Mouse (Mus musculus) gastrocnemius, postnatal 25 days (tissue): Measurements from ENCODE around the gene Pm20d1. TPM values are rescaled to one million over a fixed set of nuclear protein-coding genes. Genes with fewer than 3 reads are reported as not detected.
A peak's percentile ranks its signal among the peaks of the same experiment; 100 is the strongest.
"Not testable (repeated sequence)": the region's sequence is repeated elsewhere in the genome, so short reads cannot be mapped to it uniquely, and the experiment has no call there.

Experiments
- DNase-seq: peaks from one replicate; pipeline ENCODE4 v3.0.0; 2022
- total RNA-seq, 2 experiments: library from RNA; stranded (reverse); gene quantifications; 1 replicate in 1 of 2; 2 replicates in 1 of 2; pipeline ENCODE4 v1.2.3; 2021

The Pm20d1 gene
- total RNA-seq, 2 experiments from 2014 or later, result 0.82 to 1.3 TPM

DNA sequence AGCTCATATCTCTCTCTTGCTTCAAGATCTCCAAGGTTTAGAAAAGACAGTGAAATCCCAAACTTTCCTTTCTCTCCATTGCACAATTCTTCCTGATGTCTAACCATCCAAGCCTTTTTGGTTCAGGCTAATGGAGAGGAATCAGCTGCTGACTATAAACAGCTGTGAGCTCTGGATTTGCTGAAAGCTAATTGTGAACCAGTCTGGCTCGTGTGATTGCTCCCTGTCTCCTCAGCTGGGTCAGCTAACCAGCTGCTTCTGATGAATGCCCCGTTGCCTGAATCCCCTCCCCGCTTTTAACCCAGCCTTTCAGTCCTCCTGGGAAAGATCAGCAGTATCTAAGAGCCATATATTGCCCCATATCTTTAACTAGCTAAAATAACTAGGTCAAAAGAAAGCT lies 2.6 kb upstream of the Pm20d1 start:
- DNase-seq, result no peak

DNA sequence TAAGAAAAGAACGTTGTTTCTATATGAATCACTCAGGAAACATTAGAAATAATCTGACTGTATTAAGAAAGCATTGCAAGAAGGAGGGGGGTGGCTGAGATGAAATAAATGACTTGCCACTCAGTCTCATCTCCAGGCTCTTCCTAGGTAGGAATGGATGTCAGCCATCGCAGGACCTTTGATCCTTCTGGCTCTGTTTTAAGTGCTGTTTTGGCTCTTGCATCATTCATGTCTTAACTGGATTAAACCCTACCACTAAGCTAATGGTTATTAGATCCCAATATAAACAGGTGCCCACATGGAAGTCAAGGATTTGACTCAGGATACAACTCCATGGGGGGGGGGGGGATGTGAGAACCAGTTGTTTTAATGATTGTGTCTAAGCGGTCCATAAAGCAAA lies 2.0 kb upstream of the Pm20d1 start:
- no peak for DNase-seq

DNA sequence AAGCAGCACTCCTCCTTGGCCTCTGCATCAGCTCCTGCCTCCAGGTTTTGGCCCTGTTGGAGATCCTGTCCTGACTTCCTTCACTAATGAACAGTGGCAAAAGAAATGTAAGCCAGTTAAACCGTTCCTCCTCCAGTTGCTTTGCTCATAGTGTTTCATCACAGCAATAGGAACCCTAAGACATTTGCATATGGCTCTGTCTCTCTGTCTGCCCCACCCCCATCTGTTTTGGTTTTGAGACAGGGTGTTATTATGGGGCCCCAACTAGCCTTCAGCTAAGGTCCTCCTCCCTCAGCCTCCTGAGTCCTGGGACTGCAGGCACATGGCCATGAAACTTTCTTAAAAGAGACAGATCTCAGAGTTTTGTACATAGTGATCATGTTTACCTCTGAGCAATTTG lies 2.8 kb downstream of the Pm20d1 start:
- DNase-seq, result no peak

DNA sequence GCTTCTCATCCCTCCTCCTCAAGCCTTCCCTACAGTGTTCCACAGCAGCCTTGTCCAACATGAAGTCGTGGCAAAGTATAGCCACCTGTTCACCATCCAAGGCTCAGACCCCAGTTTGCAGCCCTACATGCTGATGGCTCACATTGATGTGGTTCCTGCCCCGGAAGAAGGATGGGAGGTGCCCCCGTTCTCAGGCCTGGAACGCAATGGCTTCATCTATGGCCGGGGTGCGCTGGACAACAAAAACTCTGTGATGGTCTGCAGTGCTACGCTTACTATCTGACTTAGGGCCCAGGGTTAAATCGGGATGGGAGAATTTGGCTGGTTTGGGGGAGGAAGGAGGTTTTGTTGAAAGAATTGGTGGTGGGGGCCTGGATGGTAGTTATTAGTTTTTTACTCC lies 3.9 kb downstream of the Pm20d1 start:
- DNase-seq, result no peak

DNA sequence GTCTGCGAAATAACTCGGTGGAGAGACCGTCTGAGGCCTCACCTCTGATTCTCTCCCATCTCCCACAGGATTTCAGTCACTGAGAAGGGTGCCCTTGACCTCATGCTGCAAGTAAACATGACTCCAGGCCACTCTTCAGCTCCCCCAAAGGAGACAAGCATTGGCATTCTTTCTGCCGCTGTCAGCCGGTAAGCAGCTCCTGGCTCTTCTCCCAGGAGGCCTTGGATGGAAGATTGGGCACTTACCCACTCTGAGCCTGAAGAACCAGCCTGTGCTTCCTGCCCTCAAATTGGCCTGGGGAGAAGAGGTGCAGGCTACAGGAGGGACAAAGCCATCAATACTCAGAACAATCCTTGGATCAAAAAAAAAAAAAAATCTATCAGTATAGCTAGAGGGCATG lies 5.5 kb downstream of the Pm20d1 start:
- DNase-seq, result peak; percentile 50

DNA sequence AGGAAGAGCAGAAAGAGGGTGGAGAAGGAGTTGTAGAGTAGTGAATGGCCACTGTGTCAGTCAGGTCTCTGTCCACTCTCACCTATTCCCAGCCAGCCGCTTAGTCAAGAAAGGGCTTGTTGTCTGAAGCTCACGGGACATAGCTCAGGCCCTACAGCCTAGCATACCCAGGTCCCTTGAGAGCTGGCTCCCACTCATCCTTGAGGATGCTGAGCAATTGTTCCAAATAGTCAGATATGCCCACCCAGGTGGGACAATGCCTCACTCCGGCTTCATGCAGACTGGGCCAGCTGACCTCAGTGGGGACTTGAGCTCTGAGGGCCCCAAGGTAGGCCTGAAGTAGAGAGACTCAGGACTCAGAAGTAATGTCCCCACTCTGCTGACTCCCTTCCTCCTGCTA lies 7.0 kb downstream of the Pm20d1 start:
- no peak for DNase-seq

DNA sequence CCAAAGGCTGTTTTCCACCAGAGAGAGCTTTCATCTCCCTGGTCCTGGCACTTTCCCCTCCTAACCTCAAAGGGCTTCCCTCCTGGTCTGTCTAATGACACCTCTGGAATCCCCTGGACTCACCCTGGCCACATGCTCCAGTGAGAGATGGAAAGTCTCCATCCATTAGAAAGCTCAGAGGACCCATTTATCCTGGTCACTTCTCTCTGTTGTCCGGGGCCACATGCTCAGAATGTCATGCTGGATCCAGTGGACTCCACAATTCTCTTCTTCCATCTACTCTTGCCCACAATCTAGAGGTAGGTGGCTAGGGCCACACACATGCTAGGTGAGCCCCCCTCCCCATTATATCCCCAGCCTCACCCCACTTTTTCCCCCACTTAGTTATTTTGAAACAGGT lies 11.8 kb downstream of the Pm20d1 start:
- DNase-seq, result no peak

DNA sequence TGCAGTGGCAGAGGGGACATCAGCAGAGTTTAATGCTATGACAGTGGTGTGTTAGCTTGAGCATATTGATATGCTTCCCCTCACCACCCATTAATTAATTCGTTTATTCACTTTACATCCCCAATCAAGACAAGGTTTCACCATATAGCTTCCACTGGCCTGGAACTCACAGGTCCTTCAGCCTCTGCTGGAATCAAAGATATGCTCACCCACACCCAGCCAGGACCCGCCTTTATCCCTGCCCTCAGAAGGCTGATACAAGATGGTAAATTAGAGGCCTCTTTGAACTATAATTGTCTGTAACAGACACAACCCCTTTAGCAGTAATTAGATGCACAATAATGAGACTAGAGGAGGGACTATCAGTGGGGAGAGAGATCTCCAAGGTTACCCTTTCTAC lies 12.5 kb downstream of the Pm20d1 start:
- no peak for DNase-seq

DNA sequence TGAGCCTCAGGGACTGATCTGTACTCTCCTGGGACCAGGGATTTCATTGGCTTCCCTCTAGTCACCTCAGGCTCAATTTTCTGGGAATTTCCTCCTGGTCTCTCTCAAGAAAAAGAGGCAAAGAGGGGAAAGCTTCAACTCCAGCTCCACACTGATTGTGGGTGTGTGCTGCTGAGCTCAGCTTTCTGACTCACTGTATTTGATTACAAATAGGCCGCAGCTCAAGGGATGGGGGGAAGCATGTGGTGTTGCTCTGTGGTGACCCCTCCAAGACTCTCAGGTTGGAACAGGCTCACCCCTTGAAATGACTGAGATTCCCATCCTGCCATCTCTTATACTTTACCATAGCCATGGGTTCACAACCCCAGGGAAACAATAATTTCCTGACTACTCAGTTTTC lies 14.2 kb downstream of the Pm20d1 start:
- DNase-seq, result no peak

DNA sequence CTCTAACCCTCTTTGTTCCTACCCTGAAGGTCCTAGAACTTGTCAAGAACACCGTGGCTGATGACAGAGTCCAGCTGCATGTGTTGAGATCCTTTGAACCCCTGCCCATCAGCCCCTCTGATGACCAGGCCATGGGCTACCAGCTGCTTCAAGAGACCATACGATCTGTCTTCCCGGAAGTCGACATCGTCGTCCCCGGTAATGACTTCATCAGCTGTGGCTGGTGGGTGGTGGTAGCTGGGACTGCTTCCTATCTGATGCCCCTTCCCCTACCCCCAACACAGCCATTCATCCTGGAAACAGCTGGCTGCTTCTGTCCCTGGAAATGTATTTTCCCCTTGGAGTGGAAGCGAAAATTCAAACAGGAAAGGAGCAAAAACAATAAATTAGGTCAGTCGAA lies 14.8 kb downstream of the Pm20d1 start:
- DNase-seq, result no peak

DNA sequence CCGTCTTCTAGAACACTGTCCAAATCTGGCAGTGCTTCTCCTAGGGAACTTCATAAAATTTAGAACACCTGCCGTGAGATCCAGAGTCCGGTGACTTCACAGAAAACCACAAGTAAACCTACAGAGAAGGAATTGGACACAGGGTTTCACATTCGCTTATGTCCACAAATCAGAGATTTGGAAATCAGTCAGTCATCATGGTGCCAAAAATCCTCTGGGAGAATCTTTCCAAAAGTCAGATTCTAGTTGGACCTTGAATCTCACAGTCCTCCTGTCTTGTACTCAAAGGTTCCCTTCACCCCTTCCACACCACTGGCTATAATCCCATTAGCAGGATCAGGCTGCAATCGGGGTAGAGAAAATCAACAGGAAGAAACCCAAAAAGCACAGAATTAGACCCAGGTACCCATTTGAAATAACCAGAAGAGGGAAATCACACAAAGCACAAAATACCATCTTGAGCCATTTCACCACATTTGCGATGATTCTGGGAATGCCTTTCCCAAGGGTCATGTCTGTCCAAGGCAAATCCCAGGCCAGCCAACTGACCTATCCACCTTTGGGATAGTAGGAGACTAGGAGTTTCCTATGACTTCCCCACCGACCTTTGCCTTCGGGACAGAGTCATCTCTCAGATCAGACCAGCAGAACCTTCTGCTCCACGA lies 15.6 kb downstream of the Pm20d1 start:
- no peak for DNase-seq

DNA sequence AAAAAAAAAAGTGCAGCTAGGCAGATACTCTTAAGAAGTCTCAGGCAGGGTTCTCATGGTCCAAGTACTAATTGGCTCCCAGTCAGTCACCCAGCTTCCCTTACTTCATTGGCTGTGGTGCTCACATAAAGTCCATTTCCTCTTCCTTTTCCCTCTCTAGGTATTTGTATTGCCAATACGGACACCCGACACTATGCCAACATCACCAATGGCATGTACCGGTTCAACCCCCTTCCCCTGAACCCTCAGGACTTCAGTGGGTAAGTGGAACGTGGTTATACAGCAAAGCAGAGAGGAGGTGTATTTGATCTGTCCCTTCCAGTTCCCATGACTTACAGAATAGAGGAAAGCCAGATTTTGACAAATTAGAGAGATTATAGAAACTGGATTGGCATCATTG lies 16.6 kb downstream of the Pm20d1 start:
- no peak for DNase-seq

DNA sequence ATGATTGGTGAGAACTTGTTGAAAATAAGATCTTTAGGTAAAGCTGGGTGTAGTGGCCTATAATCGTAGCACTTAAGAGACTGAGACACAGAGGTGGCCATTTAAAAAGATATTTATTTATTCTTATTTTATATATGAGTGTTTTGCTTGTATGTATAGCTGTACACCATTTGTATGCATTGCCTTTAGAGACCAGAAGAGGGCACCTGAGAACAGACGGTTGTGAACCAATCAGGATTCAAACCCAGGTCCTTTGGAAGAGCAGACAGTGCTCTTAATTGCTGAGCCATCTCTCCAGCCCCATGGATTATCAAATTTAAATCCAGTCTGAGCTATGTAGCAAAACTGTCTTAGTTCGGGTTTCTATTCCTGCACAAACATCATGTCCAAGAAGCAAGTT lies 17.0 kb downstream of the Pm20d1 start:
- no peak for DNase-seq

DNA sequence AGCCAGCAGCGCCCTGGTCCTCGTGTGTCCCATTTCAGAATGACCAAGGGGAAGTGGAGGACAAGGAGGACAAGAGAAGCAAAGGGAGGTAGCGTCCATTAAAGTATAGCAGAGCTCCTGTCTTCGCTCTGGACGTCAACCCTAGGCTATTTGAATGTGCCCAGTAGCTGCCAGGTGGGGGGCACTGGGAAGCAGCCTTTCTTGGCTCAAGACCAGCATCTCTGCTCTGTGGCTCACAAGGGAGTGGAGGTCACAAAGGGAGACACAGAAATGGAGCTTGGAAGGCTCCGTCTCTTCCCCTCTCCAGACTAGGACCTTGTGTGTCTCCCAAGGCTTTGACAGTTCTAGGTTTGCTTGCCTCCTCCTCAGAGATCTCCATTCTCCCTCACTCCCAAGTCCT lies 19.7 kb downstream of the Pm20d1 start:
- DNase-seq, result no peak

DNA sequence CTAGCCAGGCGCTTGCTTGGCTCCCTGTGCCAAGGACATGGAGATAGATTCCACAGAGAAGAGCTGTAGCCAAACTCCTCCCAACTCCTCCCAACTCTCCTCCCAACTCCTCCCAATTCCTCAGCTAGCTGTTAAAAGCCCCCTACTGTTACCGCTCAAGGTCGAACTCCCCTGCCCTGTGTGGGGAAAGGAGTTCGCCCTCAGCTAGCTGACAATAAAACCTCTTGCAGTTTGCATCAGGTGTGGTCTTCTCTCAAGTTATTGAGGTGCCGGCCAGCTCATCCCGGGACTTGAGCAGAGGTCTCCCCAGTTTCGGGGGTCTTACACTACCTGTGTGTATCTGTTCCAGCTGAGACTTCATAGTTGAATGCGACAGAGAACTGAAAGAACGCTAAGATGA lies 23.2 kb downstream of the Pm20d1 start:
- DNase-seq, result not testable (repeated sequence)

DNA sequence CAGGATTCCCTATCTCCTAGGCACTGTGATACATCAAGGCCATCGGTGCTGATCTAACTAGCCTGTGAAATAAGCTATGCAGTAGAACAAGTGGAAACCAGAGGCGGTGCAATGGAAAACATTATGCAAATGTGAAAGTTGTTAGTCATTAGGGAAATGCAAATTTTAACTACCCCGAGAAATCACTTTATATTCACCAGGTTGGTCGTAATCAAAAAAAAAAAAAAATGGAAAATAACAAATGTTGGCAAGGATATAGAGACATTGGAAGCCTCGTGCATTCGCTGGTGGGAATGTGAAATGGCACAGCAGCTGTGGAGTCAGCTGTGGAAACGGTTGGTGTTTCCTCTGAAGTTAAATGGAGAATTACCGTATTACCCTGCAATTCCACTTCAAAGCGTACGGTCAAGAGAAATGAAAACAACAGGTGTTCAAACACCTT lies 23.7 kb downstream of the Pm20d1 start:
- no peak for DNase-seq

DNA sequence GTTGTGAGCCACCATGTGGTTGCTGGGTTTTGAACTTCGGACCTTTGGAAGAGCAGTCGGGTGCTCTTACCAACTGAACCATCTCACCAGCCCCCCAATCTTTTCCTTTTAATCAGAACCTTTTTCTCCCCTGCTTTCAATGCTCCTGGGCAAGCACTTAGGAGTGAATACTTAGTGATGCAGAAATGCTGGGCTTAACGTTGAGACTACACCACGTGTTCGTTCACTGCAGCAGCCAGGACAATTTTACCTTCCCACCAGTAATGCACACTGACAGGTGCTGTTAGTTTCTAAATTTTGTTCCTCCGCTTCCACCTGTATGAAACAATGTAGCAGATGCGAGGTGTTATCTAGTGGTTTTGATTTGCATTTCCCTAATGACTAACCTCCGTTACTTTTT lies 25.1 kb downstream of the Pm20d1 start:
- DNase-seq, result no peak

DNA sequence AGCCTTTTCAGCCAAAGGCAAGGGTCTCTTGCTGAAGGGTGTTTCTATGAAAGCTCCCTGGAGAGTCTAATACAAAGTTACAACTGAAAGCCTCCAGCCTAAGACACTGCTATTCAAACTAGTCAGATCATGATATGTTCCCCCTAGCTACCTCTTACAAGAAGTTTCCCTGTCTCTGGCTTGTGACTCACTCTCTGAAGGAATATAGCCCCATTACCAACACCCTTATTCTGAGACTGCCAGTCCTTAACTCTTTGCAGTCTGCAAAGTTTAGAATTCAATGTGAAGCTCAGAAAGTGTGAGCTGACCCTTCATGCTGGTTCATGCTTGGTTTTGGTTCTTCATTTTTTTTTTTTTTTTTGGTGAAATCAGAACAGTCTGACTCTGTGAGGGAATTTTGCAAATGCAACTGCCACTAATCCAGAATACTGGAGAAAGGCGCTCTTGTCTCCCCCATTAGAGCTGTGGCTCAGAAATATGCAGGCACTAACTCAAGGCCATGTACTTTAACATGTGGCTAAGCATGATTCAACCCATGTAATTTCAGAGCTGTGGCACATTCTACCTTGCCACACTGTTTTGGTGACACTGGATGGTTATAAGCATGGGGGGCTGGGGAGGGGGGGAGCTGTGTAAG lies 25.8 kb downstream of the Pm20d1 start:
- DNase-seq, result no peak

DNA sequence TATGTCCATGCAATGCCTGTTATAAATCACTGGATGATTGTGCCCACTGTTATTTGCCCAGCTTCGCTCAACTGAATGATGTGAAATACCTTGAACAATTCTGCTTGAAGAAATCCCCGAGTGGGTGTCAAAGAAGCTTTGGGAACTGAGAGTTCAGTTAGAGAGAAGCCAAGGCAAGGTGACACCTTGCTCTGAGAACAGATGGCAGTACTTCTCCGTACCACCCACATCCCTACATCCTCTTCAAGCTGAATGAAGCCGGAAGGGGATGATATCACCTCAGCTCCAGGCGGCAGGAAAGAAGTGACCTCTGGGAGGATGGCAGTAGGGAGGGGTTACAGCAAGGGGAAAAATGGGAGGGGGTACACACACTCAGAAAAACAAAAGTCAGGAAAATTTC lies 26.4 kb downstream of the Pm20d1 start:
- no peak for DNase-seq

DNA sequence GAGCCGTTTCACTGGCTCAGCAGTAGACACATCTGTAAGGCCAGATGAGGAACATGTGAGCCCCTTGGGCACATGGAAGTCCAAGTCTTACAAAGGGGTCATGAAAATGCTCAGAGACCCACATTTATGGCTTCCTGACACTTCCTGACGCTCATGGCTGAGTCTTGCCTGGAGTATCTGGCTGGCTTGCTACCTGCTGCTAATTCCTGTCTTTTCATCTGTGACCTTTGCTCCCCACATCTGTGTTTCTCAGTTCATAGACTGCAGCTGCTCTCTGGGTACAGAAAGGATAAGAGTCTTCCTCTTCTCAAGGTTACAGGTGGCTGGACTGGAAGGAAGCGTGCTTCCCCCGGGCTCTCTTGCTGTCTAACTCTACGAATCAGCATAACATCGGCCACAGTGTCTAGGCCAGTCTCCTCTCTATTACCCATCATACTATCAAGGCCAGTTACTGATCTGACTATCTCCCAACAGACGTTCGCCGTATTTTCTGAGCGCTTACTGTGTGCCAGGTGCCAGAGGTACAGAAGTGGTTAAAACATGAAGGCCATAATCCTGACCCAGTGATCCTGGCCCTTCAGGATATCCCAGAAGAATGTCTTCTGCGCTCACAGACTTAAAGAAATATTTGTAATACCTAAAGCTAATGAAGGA lies 27.5 kb downstream of the Pm20d1 start:
- no peak for DNase-seq

DNA sequence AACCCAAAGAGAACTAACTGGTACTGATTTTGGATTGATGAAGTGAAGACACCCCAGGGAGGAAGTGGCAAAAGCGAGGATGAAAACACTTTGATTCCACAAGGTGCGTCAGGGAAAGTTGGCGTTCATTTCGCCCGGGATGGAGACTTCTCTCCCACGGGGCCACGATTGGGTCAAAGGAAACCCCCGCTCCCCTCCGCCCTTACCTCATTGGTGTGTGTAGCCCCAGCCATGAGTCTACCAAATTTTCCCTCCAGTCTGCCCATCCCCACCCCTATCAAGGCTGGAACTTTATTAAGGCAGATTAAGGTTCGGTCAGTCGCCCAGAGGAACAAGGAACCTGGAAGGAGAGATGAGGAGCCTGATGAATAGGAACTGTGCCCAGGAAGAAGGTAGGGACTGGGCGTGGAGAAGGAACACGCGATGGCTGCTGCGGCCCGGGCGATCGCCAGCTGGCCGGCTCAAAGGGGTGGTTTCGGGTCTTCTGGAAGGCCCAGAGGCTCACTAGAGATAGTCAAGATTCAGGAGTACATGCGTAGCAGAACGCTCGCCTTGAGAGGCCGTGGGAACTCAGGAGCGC lies 30.1 kb downstream of the Pm20d1 start, which contains the start of gene Slc41a1:
Gene Slc41a1 (plus strand): TSS at position 287 of the 580 bp plus-strand sequence.
- DNase-seq, result peak; percentile 20

DNA sequence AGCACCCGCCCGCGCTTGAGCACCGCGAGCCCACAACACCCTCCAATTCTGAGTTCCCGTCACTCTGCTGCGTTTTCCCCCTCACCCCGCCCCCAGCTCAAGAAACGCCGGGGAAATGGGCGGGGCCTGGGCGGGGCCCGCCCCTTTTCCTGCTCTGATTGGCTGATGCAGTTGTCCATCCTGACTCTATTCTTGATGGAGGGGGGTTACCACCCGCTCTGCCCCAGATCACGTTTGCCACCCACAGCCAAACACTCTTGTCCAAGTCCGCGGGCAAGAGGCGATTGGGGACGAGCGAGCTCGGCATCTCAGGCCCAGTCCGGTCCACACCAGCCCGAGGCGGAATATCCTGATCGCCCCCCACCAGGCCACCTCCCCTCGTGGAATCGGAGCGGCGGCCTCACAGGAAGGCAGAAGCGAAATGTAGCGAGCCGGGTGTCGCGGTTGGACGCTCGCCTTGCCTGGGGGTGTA lies 30.6 kb downstream of the Pm20d1 start:
- peak; percentile 96 for DNase-seq
